Mouse (Mus musculus) activated CD4-positive, CD25-positive, alpha-beta regulatory T cell (primary cell): ENCODE data around the gene Spatc1l. TPM values are rescaled to one million over a fixed set of nuclear protein-coding genes. Genes with fewer than 3 reads are reported as not detected.

Source experiments
- polyA plus RNA-seq, 2 experiments: library from polyadenylated mRNA; unstranded; fragments of 100-300 nt; shearing (Covaris generic); gene quantifications; one replicate each; pipeline ENCODE4 v1.2.1; 2017

Spatc1l gene
- not detected for polyA plus RNA-seq

DNA sequence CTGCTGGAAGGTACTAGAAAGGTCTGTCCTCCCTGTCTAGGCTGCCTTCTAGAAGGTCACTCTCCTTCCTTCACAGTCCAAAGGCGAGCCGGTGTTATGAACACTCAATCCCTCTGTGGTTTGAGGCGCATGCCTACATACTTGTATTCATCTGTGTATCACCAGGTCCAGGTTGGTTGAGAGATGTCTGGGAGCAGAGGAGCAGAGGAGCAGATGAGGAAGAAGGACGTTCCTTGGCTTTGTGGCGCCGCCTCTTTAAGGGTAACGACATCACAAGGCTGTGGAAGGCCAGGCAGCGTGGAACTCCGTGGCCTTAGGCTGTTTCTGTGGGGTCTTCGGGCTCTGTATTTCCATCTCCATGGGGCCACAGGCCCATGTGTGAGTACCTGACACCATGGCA is at the start of gene Spatc1l:
Gene Spatc1l (plus strand): TSS at position 301 of the 400 bp plus-strand sequence.

DNA sequence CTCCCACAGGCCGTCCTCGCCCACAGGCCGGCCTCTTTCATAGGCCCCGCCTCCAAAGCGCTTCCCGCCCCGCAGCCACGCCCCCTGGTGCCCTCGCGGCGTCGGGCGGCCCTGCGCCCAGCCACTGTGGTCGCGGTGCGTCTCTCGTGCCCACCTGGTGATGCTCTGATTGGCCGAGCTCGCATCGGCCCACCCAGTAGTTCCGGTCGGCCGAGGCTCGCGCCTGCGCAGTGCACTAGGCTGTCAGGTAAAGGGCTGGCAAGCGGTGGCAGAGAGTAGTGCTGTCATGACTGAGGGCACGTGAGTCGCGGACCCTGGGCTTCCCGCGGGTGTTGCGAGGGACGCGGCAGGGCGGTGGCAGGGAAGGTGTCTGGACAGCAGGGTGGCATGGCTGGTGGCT is 30.7 kb upstream of the Spatc1l start, which contains the start of gene Lss:
Gene Lss (plus strand): TSS at position 214 of the 400 bp plus-strand sequence.

DNA sequence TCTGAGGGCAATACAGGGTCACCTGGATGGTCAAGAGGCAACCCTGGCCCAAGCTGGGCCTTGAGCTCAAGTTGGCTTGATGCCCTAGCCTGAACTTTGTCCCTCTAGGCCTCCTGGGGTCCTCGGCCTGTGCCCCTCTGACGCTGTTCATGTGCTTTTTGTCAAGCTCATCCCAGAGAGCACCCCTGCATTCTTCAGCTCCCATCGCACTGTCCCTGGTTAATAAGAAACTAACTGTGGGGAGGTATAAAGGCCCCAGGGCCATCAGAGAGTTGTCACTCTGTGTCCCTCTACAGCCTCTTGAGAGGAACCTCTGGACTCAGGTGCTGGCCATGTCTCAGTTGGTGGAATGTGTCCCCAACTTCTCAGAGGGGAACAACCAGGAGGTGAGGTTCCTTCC is 13.3 kb downstream of the Spatc1l start, which contains the start of gene Ftcd:
Gene Ftcd (plus strand): TSS at position 275 of the 400 bp plus-strand sequence.

Other genes starting within 250 kb of the Spatc1l start
- gene Dip2a, start 217.0 kb upstream of the Spatc1l start, polyA plus RNA-seq = 1 to 10 TPM; 2.5 to 7.8 TPM
- 10 to 100 TPM in 1 of 2 experiments, 1 to 10 TPM in 1; 8.7 to 12.5 TPM for gene AC141477.1, start 121.8 kb upstream of the Spatc1l start, polyA plus RNA-seq
- 10 to 100 TPM; 14.2 to 17.0 TPM for gene Pcnt, start 119.5 kb upstream of the Spatc1l start, polyA plus RNA-seq
- not detected for gene 2610028H24Rik, start 113.2 kb upstream of the Spatc1l start, polyA plus RNA-seq
- 10 to 100 TPM; 45.8 to 57.3 TPM for gene Mcm3ap, start 93.3 kb upstream of the Spatc1l start, polyA plus RNA-seq
- gene Ybey, start 93.2 kb upstream of the Spatc1l start, polyA plus RNA-seq = 1 to 10 TPM; 3.1 to 3.4 TPM
- 10 to 100 TPM in 1 of 2 experiments, 1 to 10 TPM in 1; 6.0 to 10.0 TPM for gene Lss, start 30.7 kb upstream of the Spatc1l start, polyA plus RNA-seq
- gene Ftcd, start 13.4 kb downstream of the Spatc1l start, polyA plus RNA-seq = not detected
- under 1 TPM in 1 of 2 experiments, not detected in 1; 0.20 TPM for gene Col6a2, start 61.4 kb downstream of the Spatc1l start, polyA plus RNA-seq
- gene Col6a1, start 163.9 kb downstream of the Spatc1l start, polyA plus RNA-seq = under 1 TPM in 1 of 2 experiments, not detected in 1; 0.12 TPM